Mouse (Mus musculus) yolk sac, embryonic 10.5 days (tissue): Measurements from ENCODE around the gene Srsf11.

Source experiments
- DNase-seq: peaks from one replicate; pipeline ENCODE4 v3.0.0-alpha.2; 2017; ENCODE audit warnings: low spot score

The Srsf11 gene

GRCm38 (mm10) chr3:157979619-157980018, 56.8 kb downstream of the Srsf11 start:
- DNase-seq = no peak

DNA sequence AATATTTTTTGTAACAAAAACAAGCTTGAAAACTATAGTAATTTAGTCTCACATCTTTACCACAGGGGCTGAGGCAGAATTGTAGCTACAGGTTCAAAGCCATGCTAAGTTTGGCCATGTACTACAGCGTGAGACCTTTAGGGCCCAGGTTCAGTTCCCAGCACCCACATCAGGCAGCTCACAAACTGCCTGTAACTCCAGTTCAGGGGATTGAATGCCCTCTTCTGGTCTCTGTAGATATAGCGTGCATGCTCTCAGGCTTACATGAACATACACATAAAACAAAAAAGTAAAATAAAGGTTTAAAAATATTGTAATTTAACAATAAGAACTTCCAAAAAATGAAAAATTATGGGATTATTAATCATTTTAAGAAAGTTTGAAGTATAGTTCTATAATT, 63.2 kb downstream of the Srsf11 start:
- DNase-seq = no peak

DNA sequence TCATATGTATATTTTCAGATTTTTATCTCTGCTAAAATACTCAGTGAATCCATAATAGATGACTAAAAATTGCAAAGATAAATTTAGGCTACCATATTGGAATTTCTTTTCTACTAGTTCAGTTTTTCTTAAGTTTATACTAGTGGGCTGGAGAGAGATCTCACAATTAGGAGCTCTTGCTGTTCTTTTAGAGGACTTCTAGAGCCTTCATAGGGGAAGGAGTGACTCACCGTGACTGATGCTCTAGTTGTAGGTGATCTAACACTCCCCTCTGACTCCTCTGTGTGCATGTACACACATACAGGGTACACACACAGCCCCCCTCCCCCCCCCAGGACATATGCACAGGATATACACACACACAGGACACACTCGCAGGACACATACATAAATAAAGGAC, 65.3 kb downstream of the Srsf11 start:
- no peak for DNase-seq
